Mouse (Mus musculus) G1E (cell line): ENCODE results near the gene Atic.

Experiments used
- CTCF ChIP-seq: IDR thresholded peaks from 2 replicates; pipeline ENCODE4 v1.5.1; 2012; ENCODE audit warnings: low read depth, low read length, inconsistent platforms, mixed read lengths
- GATA1 ChIP-seq: IDR thresholded peaks from 2 replicates; pipeline ENCODE4 v1.6.1; 2012; ENCODE audit warnings: borderline replicate concordance, low read length, inconsistent platforms, mixed read lengths
- POLR2AphosphoS5 ChIP-seq: IDR thresholded peaks from 2 replicates; pipeline ENCODE4 v1.6.1; 2012; ENCODE audit warnings: low read depth, low read length, inconsistent platforms; ENCODE audit not compliant: insufficient replicate concordance
- TAL1 ChIP-seq: conservative IDR thresholded peaks from 2 replicates; pipeline ENCODE4 v1.6.1; 2012; ENCODE audit warnings: low read depth, low read length, inconsistent platforms, mixed read lengths

DNA sequence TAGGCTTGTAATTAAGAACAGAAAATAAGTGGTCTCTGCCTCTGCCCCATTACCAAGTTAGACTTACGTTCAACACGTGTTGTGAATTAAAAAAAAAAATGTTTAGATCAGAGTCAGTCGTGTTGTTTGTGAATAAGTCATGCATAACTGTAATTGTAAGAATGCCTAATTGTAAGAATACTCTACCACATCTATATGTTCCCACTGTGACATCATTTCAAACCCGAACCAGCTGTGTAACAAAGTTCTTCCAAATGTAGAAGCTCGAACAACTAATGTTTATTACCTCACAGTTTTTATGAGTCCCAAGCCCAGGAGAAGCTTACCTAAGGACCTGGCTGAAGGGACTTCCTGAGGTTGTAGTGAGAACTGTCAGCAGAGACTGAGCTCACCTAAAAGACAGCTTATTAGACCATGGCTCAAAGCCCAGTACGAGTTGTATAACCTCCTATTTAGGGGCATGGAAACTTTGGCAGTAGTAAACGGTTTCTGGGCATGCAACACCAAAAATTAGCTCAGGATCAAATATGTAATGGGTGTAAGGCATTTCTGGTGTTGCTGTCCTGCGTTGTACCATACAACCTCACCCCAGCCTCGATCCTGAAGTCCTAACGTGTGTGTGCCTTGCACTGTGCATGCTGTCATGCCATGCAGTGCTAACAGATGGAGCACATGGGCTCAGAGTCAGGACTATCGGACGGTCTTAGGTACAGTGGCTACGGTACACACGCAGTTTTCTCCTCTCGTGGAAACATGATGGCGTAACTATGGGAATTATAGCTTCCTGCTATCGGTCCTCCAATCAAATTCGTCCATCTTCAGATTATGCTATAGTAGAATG is 27.9 kb upstream of the Atic start:
- TF ChIP-seq CTCF (no peak), POLR2AphosphoS5 (no peak), TAL1 (no peak), GATA1 (no peak)
